Mouse (Mus musculus) megakaryocyte-erythroid progenitor cell, adult 5-6 weeks (primary cell): ENCODE measurements around the gene Tmem88b. TPM values are rescaled to one million over a fixed set of nuclear protein-coding genes. Genes with fewer than 3 reads are reported as not detected.

Source experiments
- ATAC-seq: replicated peaks from 2 replicates; pipeline ENCODE4 v1.8.0; 2016; ENCODE audit warnings: mild to moderate bottlenecking, inconsistent platforms; ENCODE audit not compliant: severe bottlenecking, poor library complexity, low FRiP score, low TSS enrichment
- total RNA-seq, 2 experiments: library from RNA; stranded (forward) in 1 of 2; stranded (reverse) in 1 of 2; fragments of 200-1000, 215-1000 nt in 1 of 2; fragments of >200 nt in 1 of 2; fragmentation: Nextera tagmentation in 1 of 2; gene quantifications; 2 replicates each; pipeline ENCODE4 v1.2.3; 2014 to 2017

Tmem88b gene
- total RNA-seq, 2 experiments from 2014 or later, result 0.09 TPM; not detected in 1

DNA sequence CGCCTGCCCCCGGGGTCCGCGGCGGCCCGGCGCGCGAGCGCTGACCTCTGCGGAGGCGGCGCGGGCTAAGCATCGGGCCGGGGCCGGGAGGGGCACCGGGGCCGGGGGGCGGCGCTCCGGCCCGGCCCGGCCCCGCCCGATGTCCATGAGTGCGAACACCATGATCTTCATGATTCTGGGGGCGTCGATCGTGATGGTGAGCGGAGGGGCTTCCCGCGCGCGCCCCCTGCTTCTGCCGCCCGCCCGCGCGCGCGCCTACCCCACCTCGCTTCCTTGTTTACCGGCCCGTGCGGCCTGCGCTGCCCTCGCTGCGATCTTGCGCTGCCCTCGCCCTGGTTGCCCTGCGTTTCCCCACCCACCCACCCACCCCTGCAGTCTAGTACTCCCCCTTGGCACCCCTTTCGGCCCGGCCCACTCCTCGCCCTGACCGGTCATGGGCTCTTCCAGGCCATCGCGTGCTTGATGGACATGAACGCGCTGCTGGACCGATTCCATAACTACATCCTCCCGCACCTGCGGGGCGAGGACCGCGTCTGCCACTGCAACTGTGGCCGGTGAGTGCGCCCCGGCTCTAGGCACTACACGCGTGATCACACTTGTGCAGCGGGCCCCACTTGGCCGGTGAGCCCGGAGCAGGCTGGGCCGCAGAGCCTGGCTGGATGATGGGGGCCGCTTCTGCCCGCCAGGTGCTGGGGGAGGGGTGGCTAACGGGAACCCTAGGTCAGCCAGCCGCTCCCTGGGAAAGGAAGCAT lies 50.5 kb downstream of the Tmem88b start:
- ATAC-seq, result no peak

DNA sequence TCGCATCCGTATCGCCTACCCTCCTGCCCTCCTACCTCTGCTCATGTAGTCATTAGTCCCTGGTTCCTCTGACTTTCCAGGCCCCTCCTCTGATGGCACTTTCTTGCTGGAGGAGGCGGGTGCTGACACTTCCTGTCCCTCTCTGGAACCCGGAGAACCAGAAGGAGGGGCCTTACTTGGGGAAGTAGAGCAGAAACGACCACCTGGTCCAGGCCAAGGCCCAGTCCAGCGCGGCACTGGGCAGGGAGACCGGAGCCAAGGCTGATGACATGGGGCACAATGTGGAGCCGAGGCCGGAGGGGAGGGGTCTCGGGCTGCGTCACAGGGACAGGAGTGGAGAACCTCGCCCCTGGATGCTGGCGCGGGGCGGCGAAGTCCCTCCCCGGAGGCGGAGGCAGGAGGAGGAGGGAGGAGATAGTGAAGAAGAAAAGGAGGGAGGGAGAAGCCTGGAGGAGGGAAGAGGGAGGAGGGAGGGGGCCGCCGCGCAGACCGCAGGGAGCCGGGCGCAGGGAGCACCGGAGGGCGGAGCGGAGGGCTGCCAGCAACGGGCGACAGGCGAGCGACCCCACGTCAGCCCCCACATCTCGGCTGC lies 51.2 kb downstream of the Tmem88b start, which contains the start of gene Tmem240:
Tmem240 (plus strand) TSS at position 451 of the 592 bp plus-strand sequence.
- ATAC-seq, result peak; percentile 88

- no peak for ATAC-seq
Observed at GRCm38 (mm10) chr4:155733267-155733666, 52.4 kb downstream of the Tmem88b start.

Other genes with a start within 250 kb of the Tmem88b start
- 76.3 and 86.5 TPM in 2 replicates for gene Nadk, start 223.5 kb downstream of the Tmem88b start, total RNA-seq (2014; fragmentation: Nextera tagmentation)
- 49.9 and 65.2 TPM in 2 replicates for gene Nadk, start 223.5 kb downstream of the Tmem88b start, total RNA-seq (2017)
- gene Slc35e2, start 184.5 kb downstream of the Tmem88b start, total RNA-seq (2014; fragmentation: Nextera tagmentation), result 45.1 and 60.2 TPM in 2 replicates
- 30.4 and 31.1 TPM in 2 replicates for gene Slc35e2, start 184.5 kb downstream of the Tmem88b start, total RNA-seq (2017)
- 60.7 and 74.1 TPM in 2 replicates for gene Cdk11b, start 161.0 kb downstream of the Tmem88b start, total RNA-seq (2014; fragmentation: Nextera tagmentation)
- gene Cdk11b, start 161.0 kb downstream of the Tmem88b start, total RNA-seq (2017), result 44.7 and 67.9 TPM in 2 replicates
- gene Gm10563, start 140.5 kb downstream of the Tmem88b start, total RNA-seq (2014; fragmentation: Nextera tagmentation), result not detected in 2 replicates
- not detected in 2 replicates for gene Gm10563, start 140.5 kb downstream of the Tmem88b start, total RNA-seq (2017)
- gene Mmp23, start 132.5 kb downstream of the Tmem88b start, total RNA-seq (2014; fragmentation: Nextera tagmentation), result not detected in 2 replicates
- not detected in 2 replicates for gene Mmp23, start 132.5 kb downstream of the Tmem88b start, total RNA-seq (2017)
- 12.9 and 17.9 TPM in 2 replicates for gene Mib2, start 116.7 kb downstream of the Tmem88b start, total RNA-seq (2014; fragmentation: Nextera tagmentation)
- 11.9 and 13.3 TPM in 2 replicates for gene Mib2, start 116.7 kb downstream of the Tmem88b start, total RNA-seq (2017)
- gene Fndc10, start 91.5 kb downstream of the Tmem88b start, total RNA-seq (2014; fragmentation: Nextera tagmentation), result 1.1 and 2.8 TPM in 2 replicates
- gene Fndc10, start 91.5 kb downstream of the Tmem88b start, total RNA-seq (2017), result 0.33 and 0.88 TPM in 2 replicates
- 83.5 and 90.2 TPM in 2 replicates for gene Ssu72, start 81.1 kb downstream of the Tmem88b start, total RNA-seq (2014; fragmentation: Nextera tagmentation)
- gene Ssu72, start 81.1 kb downstream of the Tmem88b start, total RNA-seq (2017), result 75.3 and 94.1 TPM in 2 replicates
- 0.17 and 0.20 TPM in 2 replicates for gene Tmem240, start 51.1 kb downstream of the Tmem88b start, total RNA-seq (2014; fragmentation: Nextera tagmentation)
- gene Tmem240, start 51.1 kb downstream of the Tmem88b start, total RNA-seq (2017), result under 0.01 and 0.65 TPM in 2 replicates
- 123 and 206 TPM in 2 replicates for gene Atad3a, start 24.8 kb downstream of the Tmem88b start, total RNA-seq (2014; fragmentation: Nextera tagmentation)
- gene Atad3a, start 24.8 kb downstream of the Tmem88b start, total RNA-seq (2017), result 95.3 and 123 TPM in 2 replicates
- not detected in 2 replicates for gene Vwa1, start 11.2 kb downstream of the Tmem88b start, total RNA-seq (2014; fragmentation: Nextera tagmentation)
- 0.08 and 0.19 TPM in 2 replicates for gene Vwa1, start 11.2 kb downstream of the Tmem88b start, total RNA-seq (2017)
- not detected in 2 replicates for gene Ankrd65, start 4.6 kb upstream of the Tmem88b start, total RNA-seq (2014; fragmentation: Nextera tagmentation)
- not detected in 2 replicates for gene Ankrd65, start 4.6 kb upstream of the Tmem88b start, total RNA-seq (2017)
- 189 and 239 TPM in 2 replicates for gene Mrpl20, start 17.0 kb upstream of the Tmem88b start, total RNA-seq (2014; fragmentation: Nextera tagmentation)
- 78.5 and 90.1 TPM in 2 replicates for gene Mrpl20, start 17.0 kb upstream of the Tmem88b start, total RNA-seq (2017)
- 108 and 141 TPM in 2 replicates for gene Ccnl2, start 26.6 kb upstream of the Tmem88b start, total RNA-seq (2014; fragmentation: Nextera tagmentation)
- gene Ccnl2, start 26.6 kb upstream of the Tmem88b start, total RNA-seq (2017), result 86.9 and 94.2 TPM in 2 replicates
- 108 and 182 TPM in 2 replicates for gene Aurkaip1, start 45.4 kb upstream of the Tmem88b start, total RNA-seq (2014; fragmentation: Nextera tagmentation)
- gene Aurkaip1, start 45.4 kb upstream of the Tmem88b start, total RNA-seq (2017), result 127 and 137 TPM in 2 replicates
- gene Mxra8, start 53.8 kb upstream of the Tmem88b start, total RNA-seq (2014; fragmentation: Nextera tagmentation), result not detected in 2 replicates
- not detected in 2 replicates for gene Mxra8, start 53.8 kb upstream of the Tmem88b start, total RNA-seq (2017)
- 24.2 and 49.5 TPM in 2 replicates for gene Dvl1, start 61.5 kb upstream of the Tmem88b start, total RNA-seq (2014; fragmentation: Nextera tagmentation)
- 11.1 and 16.2 TPM in 2 replicates for gene Dvl1, start 61.5 kb upstream of the Tmem88b start, total RNA-seq (2017)
- 1.2 TPM in 1 of 2 replicates, not detected in the other for gene Tas1r3, start 77.5 kb upstream of the Tmem88b start, total RNA-seq (2014; fragmentation: Nextera tagmentation)
- gene Tas1r3, start 77.5 kb upstream of the Tmem88b start, total RNA-seq (2017), result 0.19 TPM in 1 of 2 replicates, not detected in the other
- gene Cptp, start 83.6 kb upstream of the Tmem88b start, total RNA-seq (2014; fragmentation: Nextera tagmentation), result 8.2 and 13.3 TPM in 2 replicates
- gene Cptp, start 83.6 kb upstream of the Tmem88b start, total RNA-seq (2017), result 6.4 and 8.2 TPM in 2 replicates
- 49.7 and 65.3 TPM in 2 replicates for gene Ints11, start 83.7 kb upstream of the Tmem88b start, total RNA-seq (2014; fragmentation: Nextera tagmentation)
- 31.3 and 34.2 TPM in 2 replicates for gene Ints11, start 83.7 kb upstream of the Tmem88b start, total RNA-seq (2017)
- 24.6 and 44.0 TPM in 2 replicates for gene Pusl1, start 105.9 kb upstream of the Tmem88b start, total RNA-seq (2014; fragmentation: Nextera tagmentation)
- 32.7 and 40.2 TPM in 2 replicates for gene Pusl1, start 105.9 kb upstream of the Tmem88b start, total RNA-seq (2017)
- gene Acap3, start 105.9 kb upstream of the Tmem88b start, total RNA-seq (2014; fragmentation: Nextera tagmentation), result 25.4 and 27.8 TPM in 2 replicates
- 9.0 and 23.4 TPM in 2 replicates for gene Acap3, start 105.9 kb upstream of the Tmem88b start, total RNA-seq (2017)
- 76.0 and 111 TPM in 2 replicates for gene Ube2j2, start 158.0 kb upstream of the Tmem88b start, total RNA-seq (2014; fragmentation: Nextera tagmentation)
- 133 and 145 TPM in 2 replicates for gene Ube2j2, start 158.0 kb upstream of the Tmem88b start, total RNA-seq (2017)
- gene C1qtnf12, start 176.4 kb upstream of the Tmem88b start, total RNA-seq (2014; fragmentation: Nextera tagmentation), result 923 and 965 TPM in 2 replicates
- 161 and 357 TPM in 2 replicates for gene C1qtnf12, start 176.4 kb upstream of the Tmem88b start, total RNA-seq (2017)
- 7.6 and 9.4 TPM in 2 replicates for gene B3galt6, start 206.8 kb upstream of the Tmem88b start, total RNA-seq (2014; fragmentation: Nextera tagmentation)
- gene B3galt6, start 206.8 kb upstream of the Tmem88b start, total RNA-seq (2017), result 11.0 and 11.7 TPM in 2 replicates
- 48.2 and 74.4 TPM in 2 replicates for gene Sdf4, start 207.0 kb upstream of the Tmem88b start, total RNA-seq (2014; fragmentation: Nextera tagmentation)
- gene Sdf4, start 207.0 kb upstream of the Tmem88b start, total RNA-seq (2017), result 137 and 143 TPM in 2 replicates
- gene Tnfrsf4, start 228.0 kb upstream of the Tmem88b start, total RNA-seq (2014; fragmentation: Nextera tagmentation), result 2.5 and 6.9 TPM in 2 replicates
- gene Tnfrsf4, start 228.0 kb upstream of the Tmem88b start, total RNA-seq (2017), result 1.8 and 5.6 TPM in 2 replicates
- 3.7 and 7.5 TPM in 2 replicates for gene Tnfrsf18, start 240.3 kb upstream of the Tmem88b start, total RNA-seq (2014; fragmentation: Nextera tagmentation)
- gene Tnfrsf18, start 240.3 kb upstream of the Tmem88b start, total RNA-seq (2017), result 2.6 and 7.0 TPM in 2 replicates